Mouse (Mus musculus) thymus, adult 2 months (tissue): ENCODE measurements around the gene Olfr1535. TPM values are rescaled to one million over a fixed set of nuclear protein-coding genes. Genes with fewer than 3 reads are reported as not detected.

ENCODE experiments used
- DNase-seq: peaks from one replicate; pipeline ENCODE4 v3.0.0; 2021
- H3K27ac ChIP-seq: fragments of 200-500 bp; 2 replicates; pipeline ENCODE4 v1.5.1; 2012; ENCODE audit warnings: low read length, control low read depth; ENCODE audit not compliant: control insufficient read depth, insufficient read depth
- H3K27me3 ChIP-seq: fragments of 200-500 bp; 2 replicates; pipeline ENCODE4 v1.6.1; 2012; ENCODE audit warnings: mild to moderate bottlenecking, low read length, moderate library complexity, mixed read lengths; ENCODE audit not compliant: control insufficient read depth, insufficient read depth
- H3K36me3 ChIP-seq: fragments of 200-500 bp; 2 replicates; pipeline ENCODE4 v1.6.1; 2012; ENCODE audit warnings: mild to moderate bottlenecking, low read length, moderate library complexity; ENCODE audit not compliant: control insufficient read depth, insufficient read depth
- H3K4me1 ChIP-seq: fragments of 200-500 bp; replicated peaks from 2 replicates; pipeline ENCODE4 v1.6.1; 2012; ENCODE audit warnings: low read length; ENCODE audit not compliant: control insufficient read depth, insufficient read depth
- H3K4me3 ChIP-seq: fragments of 200-500 bp; 2 replicates; pipeline ENCODE4 v1.5.1; 2012; ENCODE audit warnings: mild to moderate bottlenecking, low read length, control low read depth, moderate library complexity; ENCODE audit not compliant: control insufficient read depth, insufficient read depth
- CTCF ChIP-seq: fragments of 200-500 bp; IDR thresholded peaks from 2 replicates; pipeline ENCODE4 v1.5.1; 2012; ENCODE audit warnings: mild to moderate bottlenecking, control low read depth, low read length, moderate library complexity, borderline replicate concordance; ENCODE audit not compliant: control insufficient read depth, poor library complexity, insufficient read depth; ENCODE audit errors: extremely low read depth
- POLR2A ChIP-seq: fragments of 200-500 bp; IDR thresholded peaks from 2 replicates; pipeline ENCODE4 v1.6.1; 2012; ENCODE audit warnings: mild to moderate bottlenecking, low read length, control low read depth, moderate library complexity; ENCODE audit not compliant: control insufficient read depth, poor library complexity, insufficient read depth; ENCODE audit errors: extremely low read depth
- WGBS: fragments of 180-500 bp; shearing (Covaris S2); methylation state at CpG from one replicate; pipeline ENCODE4 v1.1.7; 2018; 5-methylcytosine and 5-hydroxymethylcytosine counted together
- polyA plus RNA-seq: library from polyadenylated mRNA; depleted of rRNA; stranded (reverse); fragments of >200 nt; gene quantifications from 2 replicates; pipeline ENCODE4 v1.2.3, GENCODE M21; 2012; rRNA removed

The Olfr1535 gene
- polyA plus RNA-seq, 1 experiment, result not detected

DNA sequence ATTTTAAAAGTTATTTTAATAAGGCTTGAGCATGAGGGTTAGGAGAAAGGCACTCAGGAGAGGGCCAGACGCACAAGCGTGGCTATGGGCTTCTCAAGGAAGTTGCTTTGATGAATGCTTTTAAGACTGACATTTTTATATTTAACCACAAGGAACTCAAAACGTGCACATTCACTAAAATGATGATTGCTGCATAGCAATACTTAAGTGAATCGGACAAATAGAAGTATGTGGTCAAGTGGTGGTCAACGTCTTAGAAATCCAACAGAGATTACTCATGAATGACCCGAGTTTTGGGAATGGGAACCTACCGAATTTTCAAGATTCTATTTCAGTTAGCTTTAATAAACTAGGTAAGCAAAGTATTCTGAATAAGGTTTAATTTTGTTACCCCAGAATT is 29.6 kb downstream of the Olfr1535 start:
- DNase-seq, result no peak
- Histone ChIP-seq H3K27ac (no peak overlapping the region), H3K4me1 (peaks cover 2% of the 10 kb centered on the region; the same call in 1 of the 2 replicates), H3K27me3 (no peaks in the 10 kb centered on the region), H3K4me3 (no peak overlapping the region), H3K36me3 (peaks cover 3% of the 10 kb centered on the region; the same call in 1 of the 2 replicates)
- WGBS, result 32% methylated on average over 7 of the region's 7 CpGs
- TF ChIP-seq CTCF (no peak), POLR2A (no peak)

DNA sequence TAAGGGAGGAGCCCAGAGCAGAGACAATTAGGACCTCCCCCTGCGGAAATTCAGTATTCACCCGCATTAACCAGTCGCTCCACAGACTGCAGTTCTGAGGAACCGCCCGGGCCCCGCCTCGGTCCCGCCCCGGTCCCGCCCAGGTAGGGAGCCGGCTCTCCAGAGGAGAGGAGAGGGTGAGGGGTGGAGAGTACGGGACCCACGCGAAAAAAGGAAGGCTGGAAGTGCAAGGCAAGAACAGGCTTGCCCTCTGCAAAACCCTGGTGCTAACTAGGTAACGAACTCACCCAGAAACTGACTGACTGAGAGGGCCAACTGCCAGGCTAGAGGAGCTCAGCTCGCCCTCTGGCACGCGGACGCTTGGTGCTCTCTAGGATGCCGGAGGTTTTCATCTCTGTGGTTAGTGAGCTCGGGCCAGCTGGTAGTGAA is 53.5 kb downstream of the Olfr1535 start:
- TF ChIP-seq CTCF (0 out of 2 replicates have a peak, but pooled peaks have one; percentile 31), POLR2A (no peak)
- Histone ChIP-seq H3K27ac (peak overlapping the region; percentile 53), H3K36me3 (no peaks in the 10 kb centered on the region), H3K27me3 (no peaks in the 10 kb centered on the region), H3K4me1 (no peaks in the 10 kb centered on the region), H3K4me3 (peak overlapping the region; percentile 80)
- under 1% methylated on average over 21 of the region's 21 CpGs for WGBS
- DNase-seq, result peak; percentile 71

Other genes with a start within 250 kb of the Olfr1535 start
- 0.36 and 0.38 TPM in 2 replicates for gene Gpx6, start 247.8 kb downstream of the Olfr1535 start, polyA plus RNA-seq
- not detected in 2 replicates for gene Olfr1367, start 213.0 kb downstream of the Olfr1535 start, polyA plus RNA-seq
- 1.5 and 1.6 TPM in 2 replicates for gene Zscan12, start 197.1 kb downstream of the Olfr1535 start, polyA plus RNA-seq
- gene Zkscan3, start 157.1 kb downstream of the Olfr1535 start, polyA plus RNA-seq, result 24.8 and 30.4 TPM in 2 replicates
- 0.36 and 0.55 TPM in 2 replicates for gene Pgbd1, start 118.8 kb downstream of the Olfr1535 start, polyA plus RNA-seq
- gene Zscan26, start 106.2 kb downstream of the Olfr1535 start, polyA plus RNA-seq, result 8.2 and 11.3 TPM in 2 replicates
- 0.11 and 0.12 TPM in 2 replicates for gene Nkapl, start 91.4 kb downstream of the Olfr1535 start, polyA plus RNA-seq
- 0.18 and 0.26 TPM in 2 replicates for gene Zkscan4, start 81.0 kb downstream of the Olfr1535 start, polyA plus RNA-seq
- gene Gm10065, start 80.5 kb downstream of the Olfr1535 start, polyA plus RNA-seq, result not detected in 2 replicates
- gene AK157302, start 64.7 kb downstream of the Olfr1535 start, polyA plus RNA-seq, result 0.07 and 0.09 TPM in 2 replicates
- gene Gm11273, start 58.5 kb downstream of the Olfr1535 start, polyA plus RNA-seq, result 5.6 and 9.5 TPM in 2 replicates
- 4.9 and 5.3 TPM in 2 replicates for gene Zkscan8, start 28.8 kb downstream of the Olfr1535 start, polyA plus RNA-seq
- gene Olfr1366, start 17.1 kb downstream of the Olfr1535 start, polyA plus RNA-seq, result not detected in 2 replicates
- gene Olfr1364, start 21.9 kb upstream of the Olfr1535 start, polyA plus RNA-seq, result not detected in 2 replicates
- gene Olfr1362, start 54.1 kb upstream of the Olfr1535 start, polyA plus RNA-seq, result not detected in 2 replicates
- gene Olfr11, start 82.6 kb upstream of the Olfr1535 start, polyA plus RNA-seq, result not detected in 2 replicates
- not detected in 2 replicates for gene Olfr1361, start 103.5 kb upstream of the Olfr1535 start, polyA plus RNA-seq
- gene Olfr1360, start 117.5 kb upstream of the Olfr1535 start, polyA plus RNA-seq, result not detected in 2 replicates
- gene Olfr1359, start 138.2 kb upstream of the Olfr1535 start, polyA plus RNA-seq, result not detected in 2 replicates
- 118 and 183 TPM in 2 replicates for gene Hist1h2bl, start 156.2 kb upstream of the Olfr1535 start, polyA plus RNA-seq
- 227 and 343 TPM in 2 replicates for gene Hist1h2ai, start 156.5 kb upstream of the Olfr1535 start, polyA plus RNA-seq
- gene Hist1h3h, start 157.8 kb upstream of the Olfr1535 start, polyA plus RNA-seq, result 670 and 733 TPM in 2 replicates
- 76.1 and 110 TPM in 2 replicates for gene Hist1h2bm, start 162.2 kb upstream of the Olfr1535 start, polyA plus RNA-seq
- gene Hist1h4j, start 175.2 kb upstream of the Olfr1535 start, polyA plus RNA-seq, result 60.3 and 64.6 TPM in 2 replicates
- 257 and 302 TPM in 2 replicates for gene Hist1h4k, start 190.6 kb upstream of the Olfr1535 start, polyA plus RNA-seq
- 302 and 405 TPM in 2 replicates for gene Hist1h2ak, start 193.9 kb upstream of the Olfr1535 start, polyA plus RNA-seq
- gene Hist1h2bn, start 194.2 kb upstream of the Olfr1535 start, polyA plus RNA-seq, result 213 and 218 TPM in 2 replicates
- 22.4 and 28.1 TPM in 2 replicates for gene Hist1h1b, start 220.7 kb upstream of the Olfr1535 start, polyA plus RNA-seq
- 484 and 650 TPM in 2 replicates for gene Hist1h3i, start 223.5 kb upstream of the Olfr1535 start, polyA plus RNA-seq
- 183 and 223 TPM in 2 replicates for gene Hist1h2an, start 227.3 kb upstream of the Olfr1535 start, polyA plus RNA-seq
- gene Hist1h2bp, start 227.6 kb upstream of the Olfr1535 start, polyA plus RNA-seq, result 39.3 and 52.7 TPM in 2 replicates